Mouse (Mus musculus) liver, embryonic 11.5 days (tissue): ENCODE measurements around the gene Col4a1. TPM values are rescaled to one million over a fixed set of nuclear protein-coding genes. Genes with fewer than 3 reads are reported as not detected.
A peak's percentile ranks its signal among the peaks of the same experiment; 100 is the strongest.

Source experiments
- ATAC-seq: fragments of 200-750 bp; cut with Nextera tagmentation; replicated peaks from 2 replicates; pipeline ENCODE4 v1.8.0; 2017; ENCODE audit warnings: moderate number of reproducible peaks, mild to moderate bottlenecking, moderate TSS enrichment, moderate library complexity; ENCODE audit not compliant: low FRiP score
- DNase-seq: peaks from one replicate; pipeline ENCODE4 v3.0.0-alpha.2; 2017; ENCODE audit warnings: low spot score
- H3K27ac ChIP-seq: fragments of 300-500 bp; sonication (generic); 2 replicates; pipeline ENCODE4 v1.5.1; 2014; ENCODE audit warnings: mild to moderate bottlenecking, low read depth, low read length, control low read depth
- H3K27me3 ChIP-seq: fragments of 300-500 bp; sonication (generic); replicated peaks from 2 replicates; pipeline ENCODE4 v1.6.1; 2014; ENCODE audit warnings: low read length, mixed read lengths; ENCODE audit not compliant: control insufficient read depth, insufficient read depth
- H3K36me3 ChIP-seq: fragments of 300-500 bp; sonication (generic); 2 replicates; pipeline ENCODE4 v1.6.1; 2014; ENCODE audit warnings: mild to moderate bottlenecking, low read length, moderate library complexity, mixed read lengths; ENCODE audit not compliant: control insufficient read depth, insufficient read depth
- H3K4me1 ChIP-seq: fragments of 300-500 bp; sonication (generic); replicated peaks from 2 replicates; pipeline ENCODE4 v1.6.1; 2014; ENCODE audit warnings: low read length, mixed read lengths; ENCODE audit not compliant: control insufficient read depth, insufficient read depth
- H3K4me2 ChIP-seq: fragments of 300-500 bp; sonication (generic); 2 replicates; pipeline ENCODE4 v1.6.1; 2014; ENCODE audit warnings: mild to moderate bottlenecking, control low read depth, moderate library complexity
- H3K4me3 ChIP-seq: fragments of 300-500 bp; sonication (generic); 2 replicates; pipeline ENCODE4 v1.5.1; 2014; ENCODE audit warnings: low read depth, low read length, control low read depth
- H3K9ac ChIP-seq: fragments of 300-500 bp; sonication (generic); 2 replicates; pipeline ENCODE4 v1.6.1; 2014; ENCODE audit warnings: low read depth, low read length, control low read depth
- H3K9me3 ChIP-seq: fragments of 300-500 bp; sonication (generic); 2 replicates; pipeline ENCODE4 v1.6.1; 2016; ENCODE audit warnings: low read length, inconsistent platforms, mixed read lengths; ENCODE audit not compliant: control insufficient read depth
- WGBS: fragments of 180-500 bp; shearing (Covaris S2); extraction: QIAGEN DNeasy Blood & Tissue Kit; methylation state at CpG from one replicate; pipeline ENCODE4 v1.1.7; 2014; 5-methylcytosine and 5-hydroxymethylcytosine counted together
- polyA plus RNA-seq: library from polyadenylated mRNA; unstranded; fragments of >200 nt; fragmentation: Nextera tagmentation; extraction: Ambion mirVana; gene quantifications from 2 replicates; pipeline ENCODE4 v1.2.1, GENCODE M21; 2014

The Col4a1 gene
- polyA plus RNA-seq, 1 experiment from 2014 or later: 40.8 TPM

GRCm38 (mm10) chr8:11233009-11233408 is 79.6 kb downstream of the Col4a1 start:
- DNase-seq (no peak), ATAC-seq (no peak)
- 68% methylated on average over 4 of the region's 4 CpGs for WGBS
- Histone ChIP-seq H3K4me1 (peaks cover 4% of the 10 kb centered on the region), H3K9me3 (no peaks in the 10 kb centered on the region), H3K27me3 (no peaks in the 10 kb centered on the region), H3K4me3 (no peak overlapping the region), H3K4me2 (no peak overlapping the region), H3K36me3 (peaks cover 3% of the 10 kb centered on the region; the same call in 1 of the 2 replicates), H3K9ac (no peak overlapping the region), H3K27ac (no peak overlapping the region)

- Histone ChIP-seq H3K4me1 (peaks cover 4% of the 10 kb centered on the region), H3K27ac (no peak overlapping the region), H3K36me3 (peaks cover 3% of the 10 kb centered on the region; the same call in 1 of the 2 replicates), H3K4me3 (no peak overlapping the region), H3K9me3 (no peaks in the 10 kb centered on the region), H3K4me2 (no peak overlapping the region), H3K9ac (no peak overlapping the region), H3K27me3 (no peaks in the 10 kb centered on the region)
- ATAC-seq (no peak), DNase-seq (no peak)
- 74% methylated on average over 4 of the region's 4 CpGs for WGBS
Measured at GRCm38 (mm10) chr8:11230277-11230676, 82.3 kb downstream of the Col4a1 start.

GRCm38 (mm10) chr8:11227421-11227820 is 85.2 kb downstream of the Col4a1 start:
- no peaks in the 10 kb centered on the region for H3K4me1 ChIP-seq
- WGBS: 73% methylated on average over 7 of the region's 7 CpGs
- H3K9me3 ChIP-seq: no peaks in the 10 kb centered on the region
- ATAC-seq (no peak), DNase-seq (no peak)
- H3K4me2 ChIP-seq: no peak overlapping the region
- peaks cover 8% of the 10 kb centered on the region; the same call in 1 of the 2 replicates for H3K36me3 ChIP-seq
- no peak overlapping the region for H3K4me3 ChIP-seq
- H3K27me3 ChIP-seq: no peaks in the 10 kb centered on the region
- H3K9ac ChIP-seq: no peak overlapping the region
- H3K27ac ChIP-seq: no peak overlapping the region

- 81% methylated on average over 13 of the region's 13 CpGs for WGBS
Measured at GRCm38 (mm10) chr8:11225577-11226434, 86.8 kb downstream of the Col4a1 start.

GRCm38 (mm10) chr8:11224178-11224577 is 88.4 kb downstream of the Col4a1 start:
- ATAC-seq: no peak
- H3K4me1 ChIP-seq: no peaks in the 10 kb centered on the region

More at GRCm38 (mm10) chr8:11225577-11226434, 86.8 kb downstream of the Col4a1 start:
- DNase-seq: no peak
- Histone ChIP-seq H3K27ac (no peak overlapping the region), H3K4me1 (no peaks in the 10 kb centered on the region), H3K4me3 (no peak overlapping the region), H3K36me3 (peaks cover 5% of the 10 kb centered on the region; the same call in 1 of the 2 replicates), H3K9ac (no peak overlapping the region), H3K27me3 (no peaks in the 10 kb centered on the region), H3K4me2 (no peak overlapping the region), H3K9me3 (no peaks in the 10 kb centered on the region)
- no peak for ATAC-seq

GRCm38 (mm10) chr8:11221353-11221752 is 91.3 kb downstream of the Col4a1 start:
- no peaks in the 10 kb centered on the region for H3K9me3 ChIP-seq
- no peaks in the 10 kb centered on the region for H3K27me3 ChIP-seq
- no peak overlapping the region for H3K9ac ChIP-seq
- peaks cover 11% of the 10 kb centered on the region for H3K36me3 ChIP-seq
- H3K4me3 ChIP-seq: no peak overlapping the region
- no peak for ATAC-seq
- no peak overlapping the region for H3K4me2 ChIP-seq
- 84% methylated on average over 5 of the region's 5 CpGs for WGBS
- H3K4me1 ChIP-seq: no peaks in the 10 kb centered on the region
- no peak overlapping the region for H3K27ac ChIP-seq
- no peak for DNase-seq

More at GRCm38 (mm10) chr8:11224178-11224577, 88.4 kb downstream of the Col4a1 start:
- Histone ChIP-seq H3K27ac (no peak overlapping the region), H3K4me3 (no peak overlapping the region), H3K9ac (no peak overlapping the region), H3K27me3 (no peaks in the 10 kb centered on the region), H3K4me2 (no peak overlapping the region), H3K36me3 (peaks cover 9% of the 10 kb centered on the region), H3K9me3 (no peaks in the 10 kb centered on the region)
- WGBS: 60% methylated on average over 7 of the region's 7 CpGs
- DNase-seq: no peak

GRCm38 (mm10) chr8:11219282-11219681 is 93.3 kb downstream of the Col4a1 start:
- H3K4me3 ChIP-seq: no peak overlapping the region
- no peak overlapping the region for H3K27ac ChIP-seq
- no peaks in the 10 kb centered on the region for H3K4me1 ChIP-seq
- no peak for ATAC-seq
- WGBS: 68% methylated on average over 6 of the region's 6 CpGs
- H3K36me3 ChIP-seq: peaks cover 11% of the 10 kb centered on the region
- no peak for DNase-seq
- no peak overlapping the region for H3K4me2 ChIP-seq
- no peak overlapping the region for H3K9ac ChIP-seq
- H3K27me3 ChIP-seq: no peaks in the 10 kb centered on the region
- H3K9me3 ChIP-seq: no peaks in the 10 kb centered on the region

- ATAC-seq (peak; percentile 58), DNase-seq (peak; percentile 35)
- H3K4me1 ChIP-seq: no peaks in the 10 kb centered on the region
- H3K36me3 ChIP-seq: peaks cover 6% of the 10 kb centered on the region
- 38% methylated on average over 1 of the region's 1 CpGs for WGBS
- no peaks in the 10 kb centered on the region for H3K27me3 ChIP-seq
- H3K27ac ChIP-seq: no peak overlapping the region
- no peaks in the 10 kb centered on the region for H3K9me3 ChIP-seq
- H3K9ac ChIP-seq: no peak overlapping the region
- no peak overlapping the region for H3K4me3 ChIP-seq
- no peak overlapping the region for H3K4me2 ChIP-seq
Measured at GRCm38 (mm10) chr8:11215231-11215630, 97.4 kb downstream of the Col4a1 start.

- ATAC-seq: no peak
Measured at GRCm38 (mm10) chr8:11206509-11206908, 106.1 kb downstream of the Col4a1 start.

More at GRCm38 (mm10) chr8:11206509-11206908, 106.1 kb downstream of the Col4a1 start:
- Histone ChIP-seq H3K9me3 (no peaks in the 10 kb centered on the region), H3K9ac (no peak overlapping the region), H3K36me3 (0 out of 2 replicates have a peak, but pooled peaks cover 4% of the 10 kb centered on the region), H3K27me3 (no peaks in the 10 kb centered on the region), H3K4me1 (no peaks in the 10 kb centered on the region), H3K4me2 (no peak overlapping the region), H3K27ac (no peak overlapping the region), H3K4me3 (no peak overlapping the region)
- DNase-seq: no peak
- WGBS: 57% methylated on average over 8 of the region's 8 CpGs
